Mouse (Mus musculus): Measurements from ENCODE around the gene Hs3st3b1.

DNA sequence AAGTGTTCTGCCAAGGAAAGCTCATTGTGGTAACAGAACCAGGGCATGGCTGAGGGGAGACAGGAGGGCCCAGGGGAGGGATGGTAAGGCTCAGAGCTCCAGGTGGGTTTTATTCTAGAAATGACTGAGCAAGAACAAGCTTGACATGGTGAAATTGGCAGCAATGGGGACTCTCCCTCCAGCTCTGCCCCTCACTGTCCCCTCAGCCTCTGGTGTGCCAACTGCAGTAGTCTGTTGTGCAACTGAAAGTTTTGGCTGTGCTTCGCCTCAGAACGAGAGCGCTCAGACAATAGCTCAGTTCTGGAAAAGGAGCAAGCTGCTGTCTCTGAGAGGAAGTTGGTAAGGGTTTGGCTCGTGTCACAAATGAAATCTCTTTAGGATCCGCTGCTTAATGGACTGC, 43.3 kb upstream of the Hs3st3b1 start:
- TF ChIP-seq CTCF (IDR thresholded peaks at IDR 0.05; ENCODE audit: extremely low read depth, insufficient read depth, low read length) (no peak), POLR2A (IDR thresholded peaks at IDR 0.05; ENCODE audit: extremely low read depth, insufficient read depth, low read length) (no peak)

Measured in cortical plate, adult 2 months (tissue).